Mouse (Mus musculus) E14TG2a.4 (cell line): ENCODE data around the gene Micu2.

ENCODE experiments used
- CTCF ChIP-seq: conservative IDR thresholded peaks from 2 replicates; pipeline ENCODE4 v1.5.1; 2014; ENCODE audit warnings: low read length
- NANOG ChIP-seq: IDR thresholded peaks from 2 replicates; pipeline ENCODE4 v1.6.1; 2014; ENCODE audit warnings: borderline replicate concordance, low read length, mixed read lengths
- POU5F1 ChIP-seq: IDR thresholded peaks from 2 replicates; pipeline ENCODE4 v1.6.1; 2014; ENCODE audit warnings: low read length, borderline replicate concordance

GRCm38 (mm10) chr14:58018869-58019268, 19.8 kb upstream of the Micu2 start:
- peak; percentile 66 for TF ChIP-seq CTCF
- no peak for TF ChIP-seq POU5F1
- TF ChIP-seq NANOG = no peak
